Mouse (Mus musculus) intestine, embryonic 14.5 days (tissue): Measurements from ENCODE around the gene Tdrd12. TPM values are rescaled to one million over a fixed set of nuclear protein-coding genes. Genes with fewer than 3 reads are reported as not detected.
"Not testable (repeated sequence)": the region's sequence is repeated elsewhere in the genome, so short reads cannot be mapped to it uniquely, and the experiment has no call there.

Experiments used
- ATAC-seq: fragments of 200-750 bp; cut with Nextera tagmentation; replicated peaks from 2 replicates; pipeline ENCODE4 v1.8.0; 2017; ENCODE audit warnings: low read depth, moderate number of reproducible peaks, moderate TSS enrichment, moderate library complexity; ENCODE audit not compliant: low FRiP score, low TSS enrichment
- DNase-seq: peaks from one replicate; pipeline ENCODE4 v3.0.0-alpha.2; 2018; ENCODE audit warnings: low spot score
- H3K27ac ChIP-seq: fragments of 300-500 bp; sonication (generic); 2 replicates; pipeline ENCODE4 v1.5.1; 2014; ENCODE audit warnings: low read depth, mild to moderate bottlenecking, control low read depth
- H3K27me3 ChIP-seq: fragments of 300-500 bp; sonication (generic); replicated peaks from 2 replicates; pipeline ENCODE4 v1.6.1; 2014; ENCODE audit warnings: low read length, control low read depth; ENCODE audit not compliant: control insufficient read depth, insufficient read depth
- H3K36me3 ChIP-seq: fragments of 300-500 bp; sonication (generic); 2 replicates; pipeline ENCODE4 v1.6.1; 2014; ENCODE audit warnings: low read length, control low read depth; ENCODE audit not compliant: control insufficient read depth, insufficient read depth
- H3K4me1 ChIP-seq: fragments of 300-500 bp; sonication (generic); replicated peaks from 2 replicates; pipeline ENCODE4 v1.6.1; 2014; ENCODE audit warnings: low read length, control low read depth, mixed read lengths; ENCODE audit not compliant: control insufficient read depth, insufficient read depth
- H3K4me2 ChIP-seq: fragments of 300-500 bp; sonication (generic); 2 replicates; pipeline ENCODE4 v1.6.1; 2014; ENCODE audit warnings: low read length
- H3K4me3 ChIP-seq: fragments of 300-500 bp; sonication (generic); 2 replicates; pipeline ENCODE4 v1.5.1; 2014; ENCODE audit warnings: low read depth, low read length, control low read depth, mixed read lengths
- H3K9ac ChIP-seq: fragments of 300-500 bp; sonication (generic); 2 replicates; pipeline ENCODE4 v1.6.1; 2014; ENCODE audit warnings: mild to moderate bottlenecking, low read length
- H3K9me3 ChIP-seq: fragments of 300-500 bp; sonication (generic); 2 replicates; pipeline ENCODE4 v1.6.1; 2016; ENCODE audit warnings: low read length, control low read depth; ENCODE audit not compliant: control insufficient read depth
- WGBS: fragments of 180-500 bp; shearing (Covaris S2); extraction: QIAGEN DNeasy Blood & Tissue Kit; methylation state at CpG from one replicate; pipeline ENCODE4 v1.1.7; 2014; 5-methylcytosine and 5-hydroxymethylcytosine counted together
- polyA plus RNA-seq: library from polyadenylated mRNA; unstranded; fragments of >200 nt; fragmentation: Nextera tagmentation; extraction: Ambion mirVana; gene quantifications from 2 replicates; pipeline ENCODE4 v1.2.1, GENCODE M21; 2014

Tdrd12 gene
- polyA plus RNA-seq, 1 experiment from 2014 or later = 0.46 TPM

DNA sequence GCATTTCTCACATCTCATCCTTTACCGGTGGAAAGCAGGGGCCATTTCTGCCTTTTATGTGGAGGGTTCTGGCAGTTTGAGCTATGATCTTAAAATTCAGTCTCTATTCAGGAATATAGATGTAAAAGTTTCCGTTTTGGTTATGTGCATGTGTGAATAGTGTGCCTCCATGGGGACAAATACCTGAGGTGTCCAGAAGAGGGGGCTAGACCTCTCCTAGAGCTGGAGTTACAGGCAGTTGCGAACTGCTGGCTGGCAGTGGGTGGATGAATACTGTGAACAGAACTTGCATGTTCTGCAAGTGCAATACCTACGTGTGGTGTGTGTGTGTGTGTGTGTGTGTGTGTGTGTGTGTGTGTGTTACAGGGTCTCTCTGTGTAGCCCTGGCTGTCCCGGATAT is 45.2 kb upstream of the Tdrd12 start:
- H3K4me3 ChIP-seq = no peak overlapping the region
- DNase-seq (no peak), ATAC-seq (no peak)
- H3K27me3 ChIP-seq = peaks cover 22% of the 10 kb centered on the region
- H3K4me2 ChIP-seq = no peak overlapping the region
- H3K9ac ChIP-seq = no peak overlapping the region
- H3K4me1 ChIP-seq = peaks cover 6% of the 10 kb centered on the region
- no peaks in the 10 kb centered on the region for H3K9me3 ChIP-seq
- no peak overlapping the region for H3K27ac ChIP-seq
- 67% methylated on average over 5 of the region's 5 CpGs for WGBS
- no peaks in the 10 kb centered on the region for H3K36me3 ChIP-seq

DNA sequence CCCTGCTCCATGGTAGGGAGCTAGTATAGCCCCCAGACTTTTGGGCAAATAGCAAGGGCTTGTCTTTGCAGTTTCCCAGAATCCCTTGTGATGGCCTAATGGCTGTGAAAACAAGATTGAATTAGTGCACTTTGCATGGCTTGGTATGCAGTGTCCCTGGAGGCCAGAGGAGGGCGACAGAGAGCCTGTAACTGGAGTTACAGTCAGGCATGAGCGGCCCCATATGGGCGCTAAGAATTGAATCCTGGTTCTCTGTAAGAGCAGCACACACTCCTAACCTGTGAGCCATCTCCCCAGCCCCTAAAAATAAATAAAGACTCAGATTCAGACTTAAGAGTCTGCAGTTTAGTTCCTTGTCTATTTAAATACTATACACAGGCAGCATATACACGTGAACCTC is 42.3 kb upstream of the Tdrd12 start:
- H3K4me3 ChIP-seq = no peak overlapping the region
- H3K36me3 ChIP-seq = no peaks in the 10 kb centered on the region
- DNase-seq (peak; percentile 63), ATAC-seq (no peak)
- no peaks in the 10 kb centered on the region for H3K4me1 ChIP-seq
- peaks cover 20% of the 10 kb centered on the region for H3K27me3 ChIP-seq
- WGBS = 37% methylated on average over 4 of the region's 4 CpGs
- H3K9ac ChIP-seq = no peak overlapping the region
- no peak overlapping the region for H3K27ac ChIP-seq
- H3K4me2 ChIP-seq = no peak overlapping the region
- no peaks in the 10 kb centered on the region for H3K9me3 ChIP-seq

DNA sequence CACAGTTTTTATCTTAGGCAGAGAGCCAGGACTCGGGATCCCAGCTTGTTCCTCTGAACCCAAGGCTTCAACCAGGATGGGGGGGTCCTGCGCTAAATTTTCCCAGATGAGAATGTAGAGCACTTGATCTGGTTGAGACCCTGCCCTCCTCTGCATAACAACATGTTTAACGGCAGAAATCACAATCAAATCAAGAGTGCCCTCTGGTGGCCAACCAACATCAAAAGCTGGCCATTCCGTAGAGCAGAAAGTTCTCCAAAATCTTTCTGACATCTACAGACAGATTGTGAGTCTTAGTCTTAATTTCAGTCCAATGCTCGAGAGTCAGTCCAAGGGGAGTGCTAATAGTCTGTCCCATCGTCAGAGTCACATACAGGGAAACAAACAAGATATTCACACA is 33.3 kb upstream of the Tdrd12 start:
- not testable (repeated sequence) for H3K4me1 ChIP-seq, H3K27me3 ChIP-seq, ATAC-seq, H3K4me2 ChIP-seq, H3K4me3 ChIP-seq, H3K36me3 ChIP-seq, H3K9me3 ChIP-seq, DNase-seq, H3K27ac ChIP-seq, H3K9ac ChIP-seq
- WGBS = 28% methylated on average over 6 of the region's 6 CpGs

DNA sequence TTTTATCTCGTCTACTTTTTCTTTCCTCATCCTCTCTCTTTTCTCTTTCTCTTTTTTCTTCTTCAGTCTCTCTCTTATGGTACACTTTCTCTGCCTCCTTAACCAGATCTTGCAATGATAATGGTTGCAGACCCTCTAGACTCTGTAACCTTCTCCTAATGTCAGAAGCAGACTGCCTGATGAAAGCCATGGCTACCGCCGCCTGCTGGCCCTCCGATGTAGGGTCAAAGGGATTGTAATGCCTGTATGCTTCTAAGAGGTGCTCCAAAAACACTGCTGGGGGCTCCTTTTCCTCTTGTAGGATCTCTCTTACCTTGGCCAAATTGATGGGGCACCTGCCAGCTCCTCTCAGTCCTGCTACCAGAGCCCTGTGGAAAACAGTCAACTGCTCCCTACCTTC is 32.2 kb upstream of the Tdrd12 start:
- ATAC-seq, DNase-seq, H3K27ac ChIP-seq, H3K9me3 ChIP-seq, H3K4me2 ChIP-seq, H3K4me1 ChIP-seq, H3K36me3 ChIP-seq, H3K4me3 ChIP-seq, H3K9ac ChIP-seq, H3K27me3 ChIP-seq: not testable (repeated sequence)
- 86% methylated on average over 4 of the region's 4 CpGs for WGBS

DNA sequence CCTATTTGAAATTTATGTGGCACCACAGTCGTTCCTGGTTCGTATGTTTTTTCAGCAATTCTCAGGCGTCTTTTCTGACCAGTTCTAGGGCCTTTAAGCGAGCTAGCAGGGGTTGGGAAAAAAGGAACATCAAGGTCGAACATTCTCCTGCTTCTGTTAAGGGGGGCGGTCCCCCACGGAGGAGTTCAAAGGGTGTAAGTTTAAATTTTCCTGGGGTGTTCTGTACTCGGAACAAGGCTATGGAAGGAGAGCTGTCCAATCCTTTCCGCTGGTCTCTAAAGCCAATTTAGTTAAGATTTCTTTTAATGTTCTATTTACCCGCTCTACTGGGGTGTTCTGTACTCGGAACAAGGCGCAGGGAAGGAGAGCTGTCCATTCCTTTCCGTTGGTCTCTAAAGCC is 28.4 kb upstream of the Tdrd12 start:
- not testable (repeated sequence) for H3K27ac ChIP-seq, ATAC-seq, DNase-seq, H3K36me3 ChIP-seq, H3K9ac ChIP-seq, H3K4me1 ChIP-seq, H3K9me3 ChIP-seq, H3K4me3 ChIP-seq, H3K27me3 ChIP-seq, H3K4me2 ChIP-seq
- 73% methylated on average over 13 of the region's 13 CpGs for WGBS

DNA sequence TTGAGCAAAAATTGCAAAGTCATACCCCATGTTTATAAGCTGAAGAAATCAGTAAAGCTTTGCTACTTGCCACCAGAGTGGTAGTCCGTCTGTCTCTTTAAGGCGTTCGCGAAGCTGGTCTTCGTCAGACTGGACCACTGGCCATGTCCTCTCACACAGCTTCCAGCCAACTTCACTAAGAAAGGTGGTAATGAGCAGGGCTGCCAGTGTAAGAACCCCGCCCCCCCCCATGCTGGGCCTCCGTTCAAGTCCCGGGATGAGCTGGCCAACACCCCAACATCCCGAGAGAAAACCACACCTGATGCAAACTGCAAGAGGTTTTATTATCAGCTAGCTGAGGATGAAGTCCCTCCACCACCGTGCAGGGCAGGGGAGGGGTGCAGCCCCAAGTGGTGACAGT is 27.3 kb upstream of the Tdrd12 start:
- not testable (repeated sequence) for H3K4me1 ChIP-seq, ATAC-seq, H3K4me3 ChIP-seq, H3K9me3 ChIP-seq, DNase-seq, H3K27ac ChIP-seq, H3K4me2 ChIP-seq, H3K9ac ChIP-seq, H3K36me3 ChIP-seq, H3K27me3 ChIP-seq
- 85% methylated on average over 10 of the region's 10 CpGs for WGBS

DNA sequence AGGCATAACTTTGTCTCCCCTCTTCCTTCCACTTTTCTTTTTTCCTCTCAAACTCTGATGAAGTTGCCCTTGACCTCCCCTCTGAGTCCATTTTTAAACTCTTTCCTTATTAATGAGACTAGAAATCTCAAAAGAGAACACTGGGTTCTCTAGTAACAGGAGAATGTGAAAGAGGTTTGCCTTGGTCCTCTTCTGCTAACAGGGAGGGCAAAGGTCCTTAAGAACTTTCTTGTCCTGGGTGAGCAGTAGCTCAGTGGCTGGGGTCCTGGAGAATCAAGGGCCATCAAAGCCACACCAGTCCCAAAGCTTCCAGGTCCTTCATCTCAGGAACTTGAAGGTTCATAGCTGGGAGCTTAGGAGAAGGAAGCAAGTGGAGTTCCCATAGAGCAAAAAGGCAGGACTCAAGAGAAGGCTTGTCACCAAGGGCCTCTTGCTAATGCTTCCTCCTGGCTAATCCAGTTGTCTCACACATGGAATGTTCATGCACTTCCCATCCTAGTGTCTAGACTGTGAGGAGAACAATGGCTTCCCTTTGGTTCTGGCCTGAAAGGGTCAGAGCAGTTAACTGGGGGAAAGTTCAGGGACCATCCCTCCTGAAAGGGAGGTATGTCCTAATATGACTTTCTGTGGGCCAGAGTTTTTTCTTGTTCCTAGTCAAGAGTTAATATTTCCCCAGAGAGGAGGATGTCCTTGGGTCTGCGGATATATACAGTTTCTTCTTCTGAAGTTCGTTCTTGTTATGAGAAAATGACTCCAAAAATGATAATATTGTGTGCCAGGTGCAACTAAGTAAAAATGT is 26.7 kb upstream of the Tdrd12 start:
- ATAC-seq = no peak

DNA sequence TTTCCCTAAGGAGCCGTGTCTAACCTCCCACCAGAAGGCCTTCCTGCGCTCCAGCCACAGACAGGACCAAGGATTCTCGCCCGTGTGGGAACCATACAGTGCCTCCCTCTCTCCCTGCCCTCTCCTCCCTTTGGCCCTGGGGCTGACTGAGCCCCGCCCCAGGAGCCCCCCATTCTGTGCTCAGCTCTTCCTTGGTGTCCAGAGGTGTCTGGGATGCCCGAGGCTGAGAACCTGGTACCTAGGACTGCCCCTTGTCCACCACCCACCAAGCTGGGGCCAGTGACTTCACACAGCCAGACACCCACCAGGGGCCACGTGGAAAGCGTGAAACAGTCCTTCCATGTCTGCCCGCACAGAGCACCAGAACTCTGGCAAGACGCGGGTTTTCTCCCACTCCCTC is 25.5 kb upstream of the Tdrd12 start:
- Histone ChIP-seq H3K4me3 (no peak overlapping the region), H3K4me2 (no peak overlapping the region), H3K9ac (no peak overlapping the region), H3K27me3 (no peaks in the 10 kb centered on the region), H3K9me3 (no peaks in the 10 kb centered on the region), H3K27ac (no peak overlapping the region), H3K4me1 (no peaks in the 10 kb centered on the region), H3K36me3 (no peaks in the 10 kb centered on the region)
- DNase-seq (no peak), ATAC-seq (no peak)
- WGBS = 68% methylated on average over 11 of the region's 11 CpGs

More for the DNA sequence above, 26.7 kb upstream of the Tdrd12 start:
- H3K27me3 ChIP-seq = no peaks in the 10 kb centered on the region
- H3K36me3 ChIP-seq = no peaks in the 10 kb centered on the region
- H3K9me3 ChIP-seq = no peaks in the 10 kb centered on the region
- no peak overlapping the region for H3K4me2 ChIP-seq
- no peak overlapping the region for H3K27ac ChIP-seq
- H3K4me3 ChIP-seq = no peak overlapping the region
- H3K9ac ChIP-seq = no peak overlapping the region
- WGBS = 81% methylated on average over 2 of the region's 2 CpGs
- DNase-seq = no peak
- no peaks in the 10 kb centered on the region for H3K4me1 ChIP-seq

DNA sequence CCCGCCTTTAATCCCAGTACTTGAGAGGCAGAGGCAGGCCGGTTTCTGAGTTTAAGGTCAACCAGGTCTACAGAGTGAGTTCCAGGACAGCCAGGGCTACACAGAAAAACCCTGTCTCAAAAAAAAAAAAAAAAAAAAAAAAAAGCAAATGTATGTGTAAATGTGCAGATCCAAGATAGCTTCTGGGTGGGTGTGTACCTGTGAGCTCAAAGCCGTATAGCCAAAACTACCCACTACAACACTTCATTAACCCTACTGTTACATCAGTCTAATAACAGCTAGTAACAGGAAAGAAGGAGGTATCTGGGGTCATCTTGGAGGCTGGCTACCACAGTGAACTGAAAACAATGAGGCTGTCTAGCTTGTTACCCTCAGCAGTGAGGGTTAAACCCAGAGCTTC is 22.3 kb upstream of the Tdrd12 start:
- H3K4me2 ChIP-seq = no peak overlapping the region
- no peak overlapping the region for H3K9ac ChIP-seq
- peaks cover 8% of the 10 kb centered on the region for H3K4me1 ChIP-seq
- no peak overlapping the region for H3K4me3 ChIP-seq
- no peak for DNase-seq
- whole genome bisulfite sequencing = 87% methylated on average over 3 of the region's 3 CpGs
- ATAC-seq = no peak
- H3K27ac ChIP-seq = no peak overlapping the region
- no peaks in the 10 kb centered on the region for H3K9me3 ChIP-seq
- H3K27me3 ChIP-seq = no peaks in the 10 kb centered on the region
- H3K36me3 ChIP-seq = no peaks in the 10 kb centered on the region
